Mouse (Mus musculus): ENCODE results near the gene Apool. TPM values are rescaled to one million over a fixed set of nuclear protein-coding genes. Genes with fewer than 3 reads are reported as not detected.

The Apool gene
- polyA plus RNA-seq (2012; fragmentation: generic; extraction: Trizol), result 1 to 10 TPM; 1.3 to 9.5 TPM

GRCm38 (mm10) chrX:112310804-112311530, at the start of gene Apool:
Gene Apool, plus strand, starts transcription at chrX:112311334.

GRCm38 (mm10) chrX:112406679-112407078, 95.5 kb downstream of the Apool start, which contains the start of gene Satl1:
Gene Satl1, minus strand, starts transcription at chrX:112406779.

Other genes with a start within 250 kb of the Apool start
- gene 4933403O08Rik, start 72.3 kb upstream of the Apool start, polyA plus RNA-seq (2012; fragmentation: generic; extraction: Trizol), result not detected
- gene Satl1, start 95.4 kb downstream of the Apool start, polyA plus RNA-seq (2012; fragmentation: generic; extraction: Trizol), result not detected
- not detected for gene 2010106E10Rik, start 183.9 kb downstream of the Apool start, polyA plus RNA-seq (2012; fragmentation: generic; extraction: Trizol)

Data from C3H10T1/2 (cell line).